Mouse (Mus musculus): ENCODE results near the gene Mxd3.
A peak's percentile ranks its signal among the peaks of the same experiment; 100 is the strongest.

Mxd3 gene

DNA sequence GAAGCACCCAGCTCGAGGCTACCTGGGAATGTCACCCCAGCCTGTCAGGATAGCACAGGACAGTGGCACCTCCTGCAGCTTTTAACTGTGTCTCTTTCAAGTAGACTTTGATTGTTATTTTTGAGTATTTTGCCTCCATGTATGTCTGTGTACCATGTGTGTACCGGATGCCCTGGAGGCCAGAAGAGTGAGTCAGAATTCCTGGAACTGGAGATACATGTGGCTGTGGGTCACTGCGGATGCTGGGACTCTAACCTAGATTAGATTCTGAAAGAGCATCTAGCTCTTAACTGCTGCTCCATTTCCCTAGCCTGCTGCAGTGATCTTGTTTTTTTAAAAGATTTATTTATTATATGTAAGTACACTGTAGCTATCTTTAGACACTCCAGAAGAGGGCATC lies 2.7 kb upstream of the Mxd3 start:
- no peak for DNase-seq (ENCODE audit: low read depth, low spot score)

DNA sequence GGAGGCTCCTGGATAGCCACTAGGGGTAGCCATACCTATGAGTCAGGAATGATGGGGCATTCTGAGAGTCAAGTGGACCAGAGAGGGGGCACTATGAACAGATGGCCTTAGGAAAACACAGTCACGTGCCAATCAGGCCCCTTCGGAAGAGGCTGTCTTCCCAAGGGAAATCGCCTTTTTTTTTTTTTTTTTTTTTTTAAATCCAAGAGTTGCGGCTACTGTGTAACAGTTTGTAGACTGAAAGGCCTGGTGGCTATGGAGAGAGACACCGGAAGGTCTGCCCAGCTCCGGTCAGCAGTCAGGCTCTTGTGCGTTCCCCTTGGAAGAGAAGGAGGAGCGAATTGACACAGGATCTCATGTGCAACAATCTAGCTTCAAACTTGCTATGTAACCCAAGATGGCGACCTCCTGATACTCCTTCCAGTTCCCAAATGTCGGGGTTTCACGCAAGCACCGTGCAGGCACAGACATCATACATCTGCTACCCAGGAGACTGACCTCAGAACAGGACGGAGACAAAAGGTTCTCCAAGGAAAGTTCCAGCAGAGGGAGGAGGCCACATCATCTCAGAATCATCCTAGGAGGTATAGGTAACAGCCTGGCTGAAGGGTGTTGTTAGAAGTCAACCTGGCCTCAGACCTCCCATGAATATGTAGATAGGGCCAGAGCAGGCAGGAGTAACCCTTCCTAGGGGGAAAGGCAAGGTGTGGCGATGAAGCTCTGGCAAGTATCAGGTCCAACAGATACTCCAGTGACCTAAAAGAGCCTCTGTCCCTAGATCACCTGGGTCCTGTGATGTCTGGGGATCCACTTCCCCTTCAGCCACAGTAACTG lies 1.2 kb upstream of the Mxd3 start:
- DNase-seq (ENCODE audit: low read depth, low spot score), result no peak

DNA sequence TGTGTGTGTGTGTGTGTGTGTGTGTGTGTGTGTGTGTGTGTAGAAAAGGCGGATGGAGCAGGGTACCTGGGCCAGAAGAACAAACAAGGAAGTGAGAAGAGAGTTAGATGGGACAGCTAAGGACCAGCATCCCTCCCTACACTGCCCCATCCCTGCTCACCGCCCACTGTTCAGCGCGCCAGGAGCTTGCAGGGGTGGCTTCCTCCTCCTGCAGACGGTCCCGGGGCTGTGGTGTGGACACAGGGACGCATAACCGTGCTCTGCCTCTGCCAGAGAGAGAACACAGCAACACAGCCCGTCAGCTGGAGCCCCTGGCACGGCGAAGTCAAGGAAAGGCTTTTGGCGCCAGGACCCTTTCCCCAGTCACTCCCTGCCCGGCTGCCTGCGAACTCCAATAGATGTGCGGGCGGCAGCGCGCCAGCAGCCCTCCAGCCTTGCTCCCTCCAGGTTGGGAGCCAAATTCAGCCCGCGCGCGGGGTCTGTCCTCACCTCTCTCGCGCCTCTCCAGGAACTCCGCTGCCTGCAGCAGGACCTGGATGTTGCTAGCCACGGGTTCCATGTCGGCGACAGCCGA lies 427 bp downstream of the Mxd3 start:
- no peak for DNase-seq (ENCODE audit: low read depth, low spot score)

DNA sequence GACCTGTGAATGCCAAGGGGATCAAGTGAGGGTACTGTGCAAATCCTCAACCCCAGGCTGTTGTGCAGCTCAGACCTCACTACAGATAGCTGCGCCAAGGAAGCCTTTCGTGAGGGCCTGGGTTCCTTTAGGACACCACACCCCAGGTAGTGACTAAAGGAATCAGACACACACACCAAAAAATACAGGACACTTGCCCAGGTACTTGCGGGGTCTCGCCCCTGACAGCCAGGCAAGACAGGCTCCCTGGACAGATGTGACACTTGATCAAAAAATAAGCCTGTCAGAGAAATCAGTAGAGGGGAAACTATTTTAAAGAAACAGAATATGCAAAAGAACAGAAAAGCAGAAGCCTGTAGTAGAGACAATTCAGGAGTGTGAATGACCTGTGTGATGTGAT lies 982 bp downstream of the Mxd3 start:
- no peak for DNase-seq (ENCODE audit: low read depth, low spot score)

DNA sequence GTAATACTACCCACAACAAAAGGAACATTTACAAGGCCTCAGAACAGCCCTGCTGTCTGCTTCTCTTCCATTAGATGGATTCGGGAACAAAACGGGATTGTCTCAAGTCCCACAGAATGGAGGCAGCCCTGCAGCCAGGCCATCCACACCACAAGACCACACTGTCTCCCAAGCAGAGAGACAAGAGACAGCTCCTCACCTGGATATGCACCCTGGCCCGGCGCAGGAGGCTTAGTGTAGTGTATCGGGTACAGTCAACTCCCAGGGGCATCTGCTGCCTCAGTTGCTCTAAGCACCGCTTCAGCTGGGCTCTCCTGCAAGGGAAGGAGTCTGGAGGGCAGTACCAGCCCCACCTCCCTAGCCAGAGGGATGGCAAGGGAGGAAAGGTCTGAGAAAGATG lies 1.5 kb downstream of the Mxd3 start:
- peak; percentile 21 for DNase-seq (ENCODE audit: low read depth, low spot score)

DNA sequence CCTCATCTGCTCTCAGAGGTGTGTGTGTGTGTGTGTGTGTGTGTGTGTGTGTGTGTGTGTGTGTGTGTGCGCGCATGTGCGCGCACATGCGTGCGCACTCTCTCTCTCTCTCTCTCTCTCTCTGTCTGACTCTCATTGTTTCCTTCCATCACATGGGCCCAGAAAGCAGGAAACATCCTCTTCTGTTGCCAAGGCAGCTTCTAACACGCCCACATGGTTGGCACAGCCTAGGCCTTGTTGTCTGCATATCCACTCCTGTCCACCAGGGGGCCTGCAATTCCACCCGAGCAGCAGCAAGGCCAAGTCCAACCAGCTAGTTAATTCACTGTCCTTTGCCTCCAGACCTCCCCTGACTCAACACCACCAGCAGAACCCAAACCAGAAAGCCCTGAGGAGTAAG lies 2.0 kb downstream of the Mxd3 start:
- DNase-seq (ENCODE audit: low read depth, low spot score), result peak; percentile 95

DNA sequence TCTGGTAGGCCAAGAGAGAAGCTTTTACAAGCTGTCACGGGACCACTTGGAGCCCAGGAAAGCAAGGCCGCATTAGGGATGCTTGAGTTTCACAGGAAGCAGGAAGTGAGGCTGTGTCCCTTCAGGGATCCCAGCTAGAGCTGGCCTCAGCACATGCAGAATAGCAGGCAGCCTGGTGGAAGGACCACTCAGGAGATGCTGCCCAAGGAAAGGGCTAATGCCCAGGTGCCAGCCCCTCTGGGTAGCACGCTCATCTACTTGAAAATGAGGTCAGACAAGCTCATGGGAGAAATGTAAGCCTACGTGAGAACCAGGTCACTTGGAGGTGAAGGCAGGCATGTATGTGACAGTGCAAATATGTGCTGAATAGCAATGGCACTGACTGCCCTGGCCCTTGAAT lies 2.5 kb downstream of the Mxd3 start:
- no peak for DNase-seq (ENCODE audit: low read depth, low spot score)

DNA sequence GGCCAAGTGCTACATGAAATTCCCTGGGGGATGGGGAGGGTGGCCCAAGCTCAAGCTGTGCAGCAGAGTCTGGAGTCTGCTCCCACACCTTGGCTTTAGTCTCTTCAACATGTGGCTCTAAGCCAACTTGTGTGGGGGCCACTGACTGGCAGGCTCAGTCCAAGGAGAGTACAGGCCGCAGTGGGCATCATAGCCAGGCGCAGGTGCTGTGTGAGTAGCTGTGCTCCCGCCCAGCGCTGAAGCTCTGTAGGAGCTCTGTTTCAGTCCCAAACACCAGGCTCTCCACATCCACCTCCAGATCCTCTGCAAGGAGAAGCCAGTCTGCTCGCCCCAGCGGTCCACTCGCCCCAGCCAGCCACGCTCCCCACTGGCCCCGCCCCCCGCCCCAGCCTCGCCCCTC lies 4.0 kb downstream of the Mxd3 start:
- no peak for DNase-seq (ENCODE audit: low read depth, low spot score)

DNA sequence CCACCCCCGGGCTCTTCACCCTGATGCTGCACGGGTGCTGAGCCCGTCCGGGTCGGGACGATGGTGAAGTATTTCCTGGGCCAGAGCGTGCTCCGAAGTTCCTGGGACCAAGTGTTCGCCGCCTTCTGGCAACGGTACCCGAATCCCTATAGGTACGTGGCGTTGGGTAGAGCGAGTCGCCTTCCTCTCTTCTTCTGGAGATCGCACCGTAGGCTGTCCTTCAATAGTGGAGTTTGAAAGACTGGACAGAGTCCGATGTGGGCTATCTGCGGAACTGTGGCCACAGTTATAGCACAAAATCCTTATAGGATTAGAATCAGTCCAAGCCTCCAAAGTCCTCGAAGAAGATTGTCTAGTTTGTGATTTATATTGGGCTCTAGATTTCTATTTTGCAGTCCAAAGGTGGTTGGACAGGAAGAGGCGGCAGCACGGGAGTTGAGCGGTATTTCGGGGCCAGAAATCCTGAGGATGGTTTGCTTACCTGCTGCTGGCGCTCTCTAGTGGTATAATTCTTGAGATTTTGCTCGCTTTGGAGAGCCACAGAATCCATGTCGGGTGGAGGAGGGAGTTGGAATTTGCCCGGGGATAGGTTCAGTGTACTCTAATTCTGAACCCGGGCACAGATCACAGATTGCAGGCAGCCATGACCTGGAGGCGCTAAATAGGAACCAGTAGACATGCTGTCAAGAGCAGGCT lies 7.3 kb downstream of the Mxd3 start:
- peak; percentile 61 for DNase-seq (ENCODE audit: low read depth, low spot score)

DNA sequence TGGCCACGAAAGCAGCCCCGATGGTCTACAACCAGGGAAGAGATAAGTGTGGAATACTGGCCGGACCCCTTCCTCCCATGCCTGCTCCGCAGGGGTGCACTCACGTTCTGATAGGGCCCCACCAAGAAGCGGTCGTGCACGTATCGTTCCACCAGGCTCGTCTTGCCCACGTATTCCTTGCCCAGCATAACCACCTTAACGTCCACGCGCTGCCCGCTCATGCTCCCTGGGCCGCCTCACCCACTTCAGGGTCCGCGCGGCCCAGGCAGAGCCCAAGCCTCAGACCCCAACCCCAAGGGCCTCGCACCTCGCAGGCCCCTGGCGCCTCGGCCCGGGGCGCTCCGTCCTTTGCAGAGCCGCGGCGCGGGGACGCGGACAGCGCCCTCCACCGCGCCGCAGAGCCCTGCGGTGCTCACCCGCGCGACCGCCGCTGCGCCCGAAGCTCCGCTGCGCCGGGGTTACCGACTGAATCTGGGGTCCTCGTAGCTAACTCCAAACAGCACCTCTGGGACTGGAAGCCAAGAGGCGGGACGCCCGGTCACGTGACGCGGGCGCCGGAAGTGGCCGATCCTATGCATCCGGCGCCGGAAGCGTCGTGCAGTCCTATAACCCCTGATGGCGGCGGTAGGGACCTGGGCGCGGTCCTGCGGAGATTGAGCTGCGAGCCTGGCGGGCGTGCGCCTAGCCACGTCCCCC lies 8.0 kb downstream of the Mxd3 start, which contains the start of gene Rab24:
Gene Rab24, minus strand, starts transcription at position 513 of the 696 bp plus-strand sequence.
- peak; percentile 94 for DNase-seq (ENCODE audit: low read depth, low spot score)

DNA sequence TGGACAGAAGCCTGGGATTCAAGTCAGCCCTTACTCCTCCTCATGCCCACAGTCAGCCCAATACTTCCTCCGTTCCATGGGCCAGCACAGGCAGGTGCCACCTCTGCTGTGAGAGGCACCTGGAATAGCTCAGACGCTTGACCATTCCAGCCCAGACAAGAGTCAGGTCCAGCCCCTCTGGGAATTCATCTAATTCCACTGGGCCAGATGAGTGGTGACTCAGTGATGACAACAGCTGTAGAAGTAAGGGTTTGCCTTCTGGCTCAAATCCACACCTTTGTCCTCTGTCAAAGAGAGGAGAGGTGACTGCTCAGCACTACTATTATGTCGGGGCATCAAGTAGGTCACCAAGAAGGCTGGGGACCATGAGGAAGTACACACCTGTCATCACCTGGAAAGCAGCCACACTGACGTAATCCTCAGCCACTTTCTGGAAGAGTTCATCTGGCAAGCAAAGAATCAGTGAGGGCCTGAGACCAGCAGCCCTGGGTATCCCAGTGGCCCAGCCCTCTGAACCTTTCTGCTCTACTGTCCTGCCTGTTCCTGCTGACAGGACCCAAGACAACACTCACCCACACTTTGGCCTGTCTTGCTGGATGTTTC lies 9.6 kb downstream of the Mxd3 start, which contains the start of gene Prelid1:
Gene Prelid1, plus strand, starts transcription at position 570 of the 603 bp plus-strand sequence.
- no peak for DNase-seq (ENCODE audit: low read depth, low spot score)

DNA sequence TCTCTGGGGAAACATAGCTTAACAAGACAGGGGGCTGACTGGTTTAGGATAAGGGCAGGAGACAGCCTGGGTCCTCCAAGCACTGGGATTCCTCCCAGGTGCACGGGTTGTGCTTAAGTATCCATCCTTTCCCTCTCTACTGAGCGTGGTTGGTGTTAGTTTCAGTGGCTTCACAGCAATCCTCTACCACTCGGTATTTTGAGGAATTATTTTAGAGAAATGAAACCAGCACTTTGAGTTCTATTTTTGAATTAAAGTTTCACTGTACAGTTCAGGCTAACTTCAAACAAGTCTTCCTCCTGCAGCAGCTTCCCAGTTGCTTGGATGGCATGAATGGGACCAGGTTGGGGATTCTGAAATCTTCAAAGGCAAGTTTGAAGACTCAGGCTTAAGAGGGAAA lies 11.3 kb downstream of the Mxd3 start:
- DNase-seq (ENCODE audit: low read depth, low spot score), result no peak

DNA sequence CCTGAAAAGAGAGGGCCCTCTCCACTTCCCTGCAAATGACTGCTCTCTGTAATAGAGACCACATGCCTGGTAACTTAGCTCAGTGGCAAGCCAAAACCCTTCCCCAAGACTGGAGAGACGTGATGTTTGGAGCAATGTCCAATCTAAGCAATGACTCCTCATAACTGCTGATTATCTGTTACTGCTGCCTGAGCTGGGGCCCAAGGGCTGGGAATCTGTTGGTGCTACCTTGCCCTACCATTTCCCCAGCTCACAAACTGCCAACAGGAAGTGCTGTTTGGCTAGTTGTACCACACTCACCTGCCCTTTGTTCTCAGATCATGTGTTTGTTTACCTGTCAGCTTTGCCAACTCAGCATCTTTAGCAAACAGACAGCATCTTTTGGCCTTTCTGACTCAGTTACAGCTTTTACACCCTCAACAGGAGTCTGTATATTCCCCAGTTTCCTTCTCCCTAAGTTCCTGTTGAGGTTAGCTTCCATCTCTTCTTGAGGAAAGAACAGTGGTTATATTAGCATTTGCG lies 14.7 kb downstream of the Mxd3 start:
- no peak for DNase-seq (ENCODE audit: low read depth, low spot score)

DNA sequence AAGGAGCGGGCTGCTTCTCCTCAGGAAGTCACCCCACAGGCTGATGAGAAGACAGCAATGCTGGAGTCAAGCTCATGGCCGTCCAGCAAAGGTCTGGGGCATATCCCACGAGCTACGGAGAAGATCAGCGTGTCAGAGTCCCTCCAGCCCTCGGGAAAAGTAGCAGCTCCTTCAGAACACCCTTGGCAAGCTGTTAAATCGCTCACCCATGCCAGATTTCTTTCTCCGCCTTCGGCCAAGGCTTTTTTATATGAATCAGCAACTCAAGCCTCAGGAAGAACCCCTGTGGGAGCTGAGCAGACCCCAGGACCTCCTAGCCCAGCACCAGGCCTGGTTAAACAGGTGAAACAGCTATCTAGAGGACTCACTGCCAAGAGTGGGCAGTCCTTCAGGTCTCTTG lies 16.6 kb downstream of the Mxd3 start:
- no peak for DNase-seq (ENCODE audit: low read depth, low spot score)

DNA sequence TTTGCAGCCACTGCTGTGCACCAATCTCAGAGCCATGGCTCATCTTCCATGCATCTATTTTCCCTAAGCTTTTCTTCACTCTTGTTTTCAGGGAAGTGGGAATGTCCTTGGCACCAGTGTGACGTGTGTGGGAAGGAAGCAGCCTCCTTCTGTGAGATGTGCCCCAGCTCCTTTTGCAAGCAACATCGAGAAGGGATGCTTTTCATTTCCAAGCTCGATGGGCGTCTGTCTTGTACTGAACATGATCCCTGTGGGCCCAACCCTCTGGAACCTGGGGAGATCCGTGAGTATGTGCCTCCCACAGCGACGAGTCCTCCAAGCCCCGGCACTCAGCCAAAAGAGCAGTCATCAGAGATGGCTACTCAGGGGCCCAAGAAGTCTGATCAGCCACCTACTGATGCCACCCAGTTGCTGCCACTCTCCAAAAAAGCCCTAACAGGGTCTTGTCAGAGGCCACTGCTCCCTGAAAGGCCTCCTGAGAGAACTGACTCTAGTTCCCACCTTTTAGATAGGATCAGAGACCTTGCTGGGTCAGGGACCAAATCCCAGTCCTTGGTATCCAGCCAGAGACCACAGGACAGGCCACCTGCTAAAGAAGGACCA lies 17.5 kb downstream of the Mxd3 start:
- no peak for DNase-seq (ENCODE audit: low read depth, low spot score)

DNA sequence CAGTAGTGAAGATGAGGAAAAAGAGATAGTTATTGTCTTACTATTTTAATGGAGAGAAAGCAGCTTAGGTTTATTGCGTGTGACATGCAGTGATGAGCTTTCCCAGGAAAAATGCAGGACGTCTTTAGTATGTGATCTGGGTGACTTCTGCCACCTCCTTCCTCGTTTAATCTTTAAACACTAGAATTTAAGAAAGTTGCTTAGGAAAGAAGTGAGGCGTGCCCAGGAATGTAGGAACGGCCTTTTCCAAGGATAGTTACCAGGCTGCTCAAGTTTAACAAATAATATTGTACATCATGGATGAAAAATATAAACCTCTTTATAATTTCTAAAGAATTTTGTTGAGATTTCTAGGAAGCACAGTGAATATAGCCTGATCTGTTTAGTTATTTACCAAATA lies 28.7 kb downstream of the Mxd3 start:
- no peak for DNase-seq (ENCODE audit: low read depth, low spot score)

DNA sequence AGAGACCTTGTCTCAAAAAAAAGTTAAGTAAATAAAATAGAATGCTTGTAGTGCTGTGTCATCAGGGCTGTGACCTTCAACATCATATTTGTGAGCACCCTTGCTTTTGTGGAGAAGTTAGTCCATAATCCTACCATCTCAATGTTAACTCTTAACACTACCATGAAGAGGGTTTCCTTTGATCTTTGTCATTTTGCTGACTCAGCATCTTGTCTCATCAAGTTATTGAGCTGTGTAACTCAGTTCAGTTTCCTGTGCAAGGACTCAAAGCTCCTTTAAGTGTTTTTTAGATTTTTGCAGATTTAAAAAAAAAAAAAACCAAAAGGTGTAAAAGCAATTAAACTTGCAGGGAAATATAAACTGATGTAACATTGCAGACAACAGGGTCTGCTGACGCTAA lies 32.9 kb downstream of the Mxd3 start:
- DNase-seq (ENCODE audit: low read depth, low spot score), result no peak

DNA sequence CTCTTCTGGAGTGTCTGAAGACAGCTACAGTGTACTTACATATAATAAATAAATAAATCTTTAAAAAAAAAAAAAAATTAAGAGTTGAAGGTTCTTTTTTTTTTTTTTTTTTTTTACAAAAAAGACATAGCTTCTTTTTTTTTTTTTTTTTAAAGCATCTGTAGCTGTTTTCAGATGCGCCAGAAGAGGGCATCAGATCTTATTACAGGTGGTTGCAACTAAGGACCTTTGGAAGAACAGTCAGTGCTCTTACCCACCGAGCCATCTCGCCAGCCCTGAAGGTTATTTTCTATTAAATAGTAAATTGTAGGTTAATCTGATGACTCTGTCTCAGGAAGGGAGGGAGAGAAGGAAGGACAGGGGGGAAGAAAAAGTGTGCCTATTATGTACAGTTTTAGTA lies 40.8 kb downstream of the Mxd3 start:
- peak; percentile 44 for DNase-seq (ENCODE audit: low read depth, low spot score)

DNA sequence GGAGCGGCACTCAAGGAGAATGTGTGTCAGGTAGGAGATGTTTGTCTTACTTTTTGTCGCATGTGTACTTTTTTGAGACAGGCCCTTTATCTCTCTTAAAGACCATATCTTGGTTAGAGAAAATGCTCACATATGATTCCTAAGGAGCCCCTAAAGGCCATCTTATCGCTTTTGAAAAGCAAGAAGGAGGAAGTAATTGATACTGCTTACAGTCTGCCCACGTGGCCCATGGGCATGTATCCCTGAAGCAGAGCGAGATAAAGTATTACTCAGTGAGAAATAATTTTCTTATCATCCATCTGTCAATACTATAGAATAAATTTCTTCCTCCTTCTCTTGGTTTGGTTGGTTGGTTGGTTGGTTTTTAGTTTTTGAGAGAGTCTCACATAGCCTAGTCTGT lies 52.0 kb downstream of the Mxd3 start:
- DNase-seq (ENCODE audit: low read depth, low spot score), result no peak

DNA sequence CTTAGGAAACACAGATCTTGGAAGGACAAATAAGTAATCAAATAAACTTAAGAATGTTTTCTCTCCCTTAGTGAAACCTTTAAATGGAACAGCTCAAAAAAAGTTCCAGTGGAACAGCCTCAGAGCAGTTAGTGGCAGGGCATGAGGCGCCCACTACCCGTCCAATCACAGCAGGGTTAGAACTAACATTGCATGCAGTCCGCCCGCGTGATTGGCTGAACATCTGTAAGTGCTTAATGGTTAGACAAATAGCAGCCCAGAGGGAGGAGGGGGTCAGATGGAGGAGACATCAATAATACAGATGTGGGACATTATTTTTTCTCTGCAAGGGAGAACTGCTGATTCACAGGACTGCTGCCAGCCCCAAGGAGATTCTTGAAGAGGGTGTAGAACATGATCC lies 52.4 kb downstream of the Mxd3 start:
- DNase-seq (ENCODE audit: low read depth, low spot score), result no peak
